Mouse (Mus musculus) lung, postnatal 14 days (tissue): Measurements from ENCODE around the gene Zfp53.
A peak's percentile ranks its signal among the peaks of the same experiment; 100 is the strongest.

ENCODE experiments used
- DNase-seq: peaks from one replicate; pipeline ENCODE4 v3.0.0; 2021

Zfp53 gene

DNA sequence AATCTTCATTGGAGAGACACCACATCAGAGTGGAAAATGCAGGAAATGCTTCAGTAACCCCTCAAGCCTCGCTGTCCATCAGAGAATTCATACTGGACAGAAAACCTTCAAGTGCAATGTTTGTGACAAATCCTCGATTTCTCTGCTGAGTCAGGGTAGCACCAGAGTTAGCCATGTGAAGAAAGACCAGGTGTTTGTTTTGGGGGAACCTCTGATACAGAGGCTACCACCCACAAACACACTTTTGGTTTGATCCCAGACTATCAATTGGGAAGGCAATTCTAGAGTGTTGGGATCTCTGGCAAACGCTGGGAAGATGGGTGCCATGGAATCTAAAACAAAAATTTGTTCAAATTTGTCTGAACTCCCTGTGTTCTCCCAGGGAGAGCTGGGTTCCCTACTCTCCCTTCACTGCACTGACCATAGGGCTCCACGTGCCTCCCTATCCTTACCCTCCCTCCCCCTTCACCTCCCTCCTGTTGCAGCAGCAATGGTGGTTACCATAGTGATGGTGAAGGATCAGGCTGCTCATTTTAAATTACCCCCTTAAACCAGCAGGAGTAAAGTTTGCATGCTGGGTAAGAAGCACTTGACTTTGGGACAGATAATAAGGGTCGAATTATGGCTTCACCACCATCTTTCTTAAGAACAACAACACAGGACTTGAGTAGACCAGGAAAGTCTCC is 42.0 kb downstream of the Zfp53 start:
- no peak for DNase-seq

DNA sequence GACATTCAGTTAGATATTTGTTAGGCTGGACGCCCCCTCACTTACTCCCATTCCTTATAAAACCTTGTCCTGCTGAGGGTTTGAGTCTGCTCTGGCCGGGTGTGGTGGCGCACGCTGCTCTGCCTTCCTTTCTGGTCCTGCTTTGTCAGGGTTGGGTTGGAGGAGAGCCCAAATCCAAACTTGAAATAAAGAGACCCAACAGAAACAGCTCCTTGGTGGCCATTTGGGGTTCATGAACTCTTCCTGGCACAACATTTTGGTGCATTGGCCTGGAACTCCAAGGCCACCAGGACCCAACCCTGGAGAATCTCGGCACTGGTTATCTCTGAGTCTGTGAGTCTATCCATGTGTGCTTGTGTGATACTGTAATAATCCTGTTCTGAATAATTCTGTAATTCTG is 42.8 kb downstream of the Zfp53 start:
- DNase-seq = no peak

DNA sequence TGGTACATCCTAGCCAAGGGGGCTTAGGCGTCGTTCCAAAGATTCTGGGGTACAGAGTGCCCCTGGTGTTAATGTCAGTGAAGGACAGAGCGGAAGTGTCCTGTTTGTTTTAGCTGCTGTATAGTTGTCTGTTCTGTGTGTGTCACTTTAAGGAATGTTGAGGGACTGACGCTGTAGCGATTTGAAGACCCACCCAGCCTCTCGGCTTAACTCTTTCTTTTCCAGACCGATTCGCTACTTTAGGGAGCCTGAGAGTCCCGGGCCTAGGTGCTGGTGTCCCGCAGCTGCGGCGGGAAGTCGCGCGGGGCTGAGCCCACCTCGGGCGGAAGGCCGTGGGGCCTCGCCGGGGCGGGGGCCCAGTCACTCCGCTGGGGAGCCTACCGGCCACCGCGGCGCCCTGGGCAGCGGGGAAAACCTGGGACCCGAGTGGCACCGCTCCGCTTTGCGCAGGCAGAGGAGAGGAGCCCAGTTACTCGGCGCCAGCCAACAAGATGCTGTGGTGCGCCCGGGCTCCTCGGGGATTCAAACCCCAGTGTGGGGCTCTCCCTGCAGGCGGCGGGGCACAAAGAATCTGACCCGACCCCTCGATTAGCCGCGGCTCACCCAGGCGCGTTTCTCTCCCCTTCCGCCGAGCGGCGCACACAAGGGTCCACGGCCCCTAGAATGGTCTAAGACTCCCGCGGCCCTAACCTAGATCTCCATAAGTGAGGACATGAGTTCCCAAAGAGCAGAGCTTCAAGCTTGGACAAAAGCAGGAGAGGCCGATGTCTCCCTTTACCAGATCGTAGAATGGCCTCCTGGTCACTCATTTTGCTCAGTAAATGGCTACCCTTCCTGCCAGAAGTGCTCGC is 43.5 kb downstream of the Zfp53 start:
- peak; percentile 74 for DNase-seq

DNA sequence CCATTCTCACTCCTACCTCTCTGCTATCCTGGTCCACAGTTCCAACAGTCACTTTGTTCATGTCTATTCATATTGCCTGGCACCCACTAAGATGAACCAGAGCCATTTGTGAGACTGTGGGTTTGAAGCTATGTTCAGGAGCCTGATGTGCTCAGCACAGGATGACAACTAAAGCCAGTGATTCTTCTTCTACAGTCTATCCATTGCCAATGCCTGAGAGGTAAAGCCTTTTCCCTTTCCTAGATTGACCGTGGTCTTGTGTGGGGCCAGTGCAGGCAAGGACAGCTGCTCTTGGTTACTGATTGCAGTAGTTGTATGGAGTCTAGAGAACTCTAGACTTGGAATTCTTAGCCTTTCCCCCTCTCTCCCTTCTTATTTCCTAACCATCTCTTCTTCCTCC is 45.2 kb downstream of the Zfp53 start:
- no peak for DNase-seq

DNA sequence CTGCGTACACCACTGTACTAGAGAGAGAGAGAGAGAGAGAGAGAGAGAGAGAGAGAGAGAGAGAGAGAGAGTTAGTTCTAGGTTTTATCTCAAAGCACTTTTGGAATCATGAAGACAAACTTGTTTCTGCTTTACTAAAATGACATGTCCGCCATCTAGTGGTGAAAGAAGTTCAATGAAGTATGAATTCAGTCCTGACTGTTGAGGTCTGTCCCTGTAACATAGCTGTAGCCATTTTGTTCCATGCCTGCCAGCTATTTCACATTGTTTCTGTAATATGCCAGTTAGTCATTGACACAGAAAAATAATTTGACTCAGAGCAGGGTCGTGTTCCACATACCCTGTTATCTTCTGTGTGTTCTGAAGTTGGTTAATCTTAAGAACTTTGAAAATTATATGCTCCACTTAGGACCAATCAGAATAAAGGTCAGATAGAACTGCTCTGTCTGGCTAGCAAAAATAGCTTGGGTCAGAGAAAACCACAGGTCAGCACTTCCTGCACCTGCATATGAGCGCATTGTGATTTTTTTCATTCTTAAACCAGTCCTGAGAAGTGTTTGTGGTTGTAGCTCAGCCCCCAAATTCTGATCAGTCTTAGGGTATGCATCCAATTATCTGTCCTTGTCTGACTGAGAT is 45.8 kb downstream of the Zfp53 start:
- DNase-seq = peak; percentile 48

DNA sequence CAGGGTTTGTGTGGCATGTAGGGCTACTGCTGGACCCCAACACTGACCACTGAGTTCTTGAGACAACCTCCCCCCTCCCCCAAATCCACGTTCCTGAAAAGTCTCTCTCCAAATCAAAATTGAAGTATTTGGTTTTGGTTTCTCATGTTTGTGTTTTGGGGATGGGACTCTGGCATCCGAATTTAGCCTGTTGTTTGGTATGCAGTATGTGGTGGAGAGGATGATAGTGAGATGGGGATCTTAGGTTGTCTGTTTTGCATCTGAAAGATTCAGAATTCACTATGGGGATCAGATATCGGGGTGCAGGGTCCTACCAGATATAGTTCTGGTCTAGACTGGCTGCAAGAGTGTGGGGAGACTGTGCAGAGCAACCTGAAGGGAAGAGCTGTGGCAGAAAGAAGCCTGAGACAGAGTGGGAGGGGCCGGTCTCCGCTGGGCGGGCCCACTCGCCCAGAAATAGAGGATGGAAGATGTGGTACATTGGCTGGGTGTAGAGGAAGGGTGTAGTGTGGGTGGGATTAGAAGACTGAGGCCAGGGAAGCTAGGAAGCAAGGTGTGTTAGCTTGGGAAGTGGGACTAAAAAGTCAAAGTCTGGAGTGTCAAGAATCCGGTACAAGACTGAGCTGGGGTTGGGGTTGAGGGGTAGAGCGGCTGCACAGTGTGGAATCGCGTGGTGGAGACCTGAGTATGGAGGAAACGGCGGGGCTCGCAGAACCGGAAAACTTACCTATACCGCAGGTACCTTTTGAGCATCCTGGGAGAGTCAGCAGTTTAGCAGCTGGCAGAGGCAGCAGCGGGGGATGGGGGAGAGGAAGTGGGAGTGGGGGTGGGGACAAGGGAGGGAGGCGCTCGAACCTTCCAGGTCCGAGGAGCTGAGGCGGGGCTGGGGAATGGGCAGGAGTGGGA is 46.6 kb downstream of the Zfp53 start, which contains the start of gene Zfp52:
Gene Zfp52, plus strand, starts transcription at position 444 of the 906 bp plus-strand sequence.
- peak; percentile 62 for DNase-seq

DNA sequence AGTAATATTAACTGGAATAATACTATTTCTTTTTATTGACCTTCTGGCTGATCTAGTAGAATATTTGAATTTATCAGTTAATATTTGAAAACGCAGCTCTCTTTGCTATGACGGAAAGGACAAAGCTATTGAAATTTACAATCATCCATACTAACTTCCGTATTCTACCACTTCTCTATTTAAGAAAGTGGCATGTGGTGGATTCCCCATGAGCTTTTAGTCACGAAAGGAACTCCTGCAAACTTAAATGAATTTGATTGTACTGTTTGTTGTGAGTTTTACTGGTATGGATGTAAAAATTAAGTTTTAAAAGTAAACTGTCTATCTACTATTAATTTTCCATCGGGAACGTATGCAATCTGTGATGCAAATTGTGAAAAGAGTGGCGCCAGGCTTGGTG is 47.3 kb downstream of the Zfp53 start:
- no peak for DNase-seq

DNA sequence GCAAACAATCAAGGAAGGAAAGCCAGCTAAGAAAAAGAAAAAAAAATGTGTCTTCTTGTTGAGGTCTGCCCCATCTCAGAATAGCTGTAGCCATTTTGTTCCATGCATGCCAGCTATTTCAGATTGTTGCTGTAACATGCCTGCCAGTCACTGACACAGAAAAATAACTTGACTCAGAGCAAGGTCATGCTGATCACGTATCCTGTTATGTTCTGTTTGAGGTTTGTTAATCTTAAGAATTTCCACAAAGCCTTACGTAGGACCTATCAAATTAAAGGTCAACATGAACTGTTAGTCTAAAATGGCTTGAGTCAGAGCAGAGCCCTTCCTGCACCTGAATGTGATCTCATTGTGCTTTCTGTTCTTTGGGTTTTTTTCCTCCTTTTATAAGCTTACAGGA is 47.9 kb downstream of the Zfp53 start:
- no peak for DNase-seq

DNA sequence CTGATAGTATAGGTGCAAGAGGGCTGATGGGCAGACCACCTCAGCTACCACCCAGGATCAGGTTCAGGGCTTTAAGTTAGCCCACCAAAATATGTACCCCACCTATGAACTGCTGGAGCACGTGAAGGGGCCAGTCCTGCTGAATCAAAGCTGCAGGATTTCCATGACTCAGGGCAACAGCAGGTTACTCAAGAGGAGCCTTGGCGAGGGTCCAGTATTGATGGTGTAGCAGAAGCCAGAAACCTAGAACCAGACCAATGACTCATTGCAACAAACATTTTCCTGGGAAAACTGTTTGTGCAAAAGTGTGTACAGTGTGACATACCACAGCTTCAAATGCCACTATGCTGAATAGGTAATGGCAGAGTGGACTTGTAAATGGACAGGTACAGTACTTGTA is 69.0 kb downstream of the Zfp53 start:
- DNase-seq = no peak
